Mouse (Mus musculus): ENCODE results near the gene Cldn3. TPM values are rescaled to one million over a fixed set of nuclear protein-coding genes. Genes with fewer than 3 reads are reported as not detected.

Cldn3 gene
- polyA plus RNA-seq, 1 experiment, result 8.7 TPM

GRCm38 (mm10) chr5:135012671-135013441 lies 26.8 kb downstream of the Cldn3 start:
- H3K27ac ChIP-seq (ENCODE audit: control insufficient read depth, insufficient read depth, low read depth, low read length), result no peak overlapping the region
- H3K27me3 ChIP-seq (ENCODE audit: control insufficient read depth, insufficient read depth, low read length), result no peaks in the 10 kb centered on the region
- H3K4me3 ChIP-seq (ENCODE audit: control insufficient read depth, low read depth, low read length), result no peak overlapping the region
- peaks cover 17% of the 10 kb centered on the region for H3K4me1 ChIP-seq (ENCODE audit: control insufficient read depth, insufficient read depth, low read length)
- no peaks in the 10 kb centered on the region for H3K36me3 ChIP-seq (ENCODE audit: control insufficient read depth, insufficient read depth, low read length)
- no peak for TF ChIP-seq POLR2A (IDR thresholded peaks at IDR 0.05; ENCODE audit: control insufficient read depth, low read depth, low read length)
- TF ChIP-seq CTCF (IDR thresholded peaks at IDR 0.05; ENCODE audit: control insufficient read depth, insufficient read depth, insufficient replicate concordance, low read depth, low read length), result peak; percentile 81; the same call in 1 of the 2 replicates

- H3K27me3 ChIP-seq (ENCODE audit: control insufficient read depth, insufficient read depth, low read length), result no peaks in the 10 kb centered on the region
- TF ChIP-seq CTCF (IDR thresholded peaks at IDR 0.05; ENCODE audit: control insufficient read depth, insufficient read depth, insufficient replicate concordance, low read depth, low read length) (peak; percentile 99), POLR2A (IDR thresholded peaks at IDR 0.05; ENCODE audit: control insufficient read depth, low read depth, low read length) (no peak)
- no peaks in the 10 kb centered on the region; the same call in none of the 2 replicates for H3K4me1 ChIP-seq (ENCODE audit: control insufficient read depth, insufficient read depth, low read length)
- no peaks in the 10 kb centered on the region for H3K36me3 ChIP-seq (ENCODE audit: control insufficient read depth, insufficient read depth, low read length)
- H3K4me3 ChIP-seq (ENCODE audit: control insufficient read depth, low read depth, low read length), result no peak overlapping the region
- H3K27ac ChIP-seq (ENCODE audit: control insufficient read depth, insufficient read depth, low read depth, low read length), result no peak overlapping the region
Observed at GRCm38 (mm10) chr5:135015497-135015896, 29.5 kb downstream of the Cldn3 start.

GRCm38 (mm10) chr5:135016224-135016759 lies 30.3 kb downstream of the Cldn3 start:
- Histone ChIP-seq H3K4me1 (ENCODE audit: control insufficient read depth, insufficient read depth, low read length) (no peaks in the 10 kb centered on the region; the same call in none of the 2 replicates), H3K4me3 (ENCODE audit: control insufficient read depth, low read depth, low read length) (no peak overlapping the region), H3K27me3 (ENCODE audit: control insufficient read depth, insufficient read depth, low read length) (no peaks in the 10 kb centered on the region), H3K27ac (ENCODE audit: control insufficient read depth, insufficient read depth, low read depth, low read length) (peak overlapping the region; percentile 48; the same call in 1 of the 2 replicates), H3K36me3 (ENCODE audit: control insufficient read depth, insufficient read depth, low read length) (no peaks in the 10 kb centered on the region)
- no peak for TF ChIP-seq CTCF (IDR thresholded peaks at IDR 0.05; ENCODE audit: control insufficient read depth, insufficient read depth, insufficient replicate concordance, low read depth, low read length)
- no peak for TF ChIP-seq POLR2A (IDR thresholded peaks at IDR 0.05; ENCODE audit: control insufficient read depth, low read depth, low read length)

GRCm38 (mm10) chr5:135021814-135022213 lies 35.8 kb downstream of the Cldn3 start:
- peaks cover 11% of the 10 kb centered on the region for H3K4me1 ChIP-seq (ENCODE audit: control insufficient read depth, insufficient read depth, low read length)
- H3K36me3 ChIP-seq (ENCODE audit: control insufficient read depth, insufficient read depth, low read length), result no peaks in the 10 kb centered on the region
- H3K27me3 ChIP-seq (ENCODE audit: control insufficient read depth, insufficient read depth, low read length), result no peaks in the 10 kb centered on the region; the same call in 1 of the 2 replicates
- H3K4me3 ChIP-seq (ENCODE audit: control insufficient read depth, low read depth, low read length), result no peak overlapping the region
- no peak overlapping the region for H3K27ac ChIP-seq (ENCODE audit: control insufficient read depth, insufficient read depth, low read depth, low read length)
- TF ChIP-seq CTCF (IDR thresholded peaks at IDR 0.05; ENCODE audit: control insufficient read depth, insufficient read depth, insufficient replicate concordance, low read depth, low read length) (no peak), POLR2A (IDR thresholded peaks at IDR 0.05; ENCODE audit: control insufficient read depth, low read depth, low read length) (no peak)

GRCm38 (mm10) chr5:135023344-135024173 lies 37.5 kb downstream of the Cldn3 start, which contains the start of gene Stx1a:
Stx1a (plus strand) TSS chr5:135023482.
- H3K4me3 ChIP-seq (ENCODE audit: control insufficient read depth, low read depth, low read length), result peak within 1 kb of the TSS; percentile 88
- H3K36me3 ChIP-seq (ENCODE audit: control insufficient read depth, insufficient read depth, low read length), result no peaks in the 10 kb centered on the region
- H3K27me3 ChIP-seq (ENCODE audit: control insufficient read depth, insufficient read depth, low read length), result no peaks in the 10 kb centered on the region; the same call in 1 of the 2 replicates
- TF ChIP-seq POLR2A (IDR thresholded peaks at IDR 0.05; ENCODE audit: control insufficient read depth, low read depth, low read length) (peak; percentile 45), CTCF (IDR thresholded peaks at IDR 0.05; ENCODE audit: control insufficient read depth, insufficient read depth, insufficient replicate concordance, low read depth, low read length) (no peak)
- H3K4me1 ChIP-seq (ENCODE audit: control insufficient read depth, insufficient read depth, low read length), result peaks cover 16% of the 10 kb centered on the region
- peak within 1 kb of the TSS; percentile 51 for H3K27ac ChIP-seq (ENCODE audit: control insufficient read depth, insufficient read depth, low read depth, low read length)

- Histone ChIP-seq H3K27ac (ENCODE audit: control insufficient read depth, insufficient read depth, low read depth, low read length) (no peak overlapping the region), H3K27me3 (ENCODE audit: control insufficient read depth, insufficient read depth, low read length) (no peaks in the 10 kb centered on the region; the same call in 1 of the 2 replicates), H3K4me1 (ENCODE audit: control insufficient read depth, insufficient read depth, low read length) (peaks cover 26% of the 10 kb centered on the region), H3K36me3 (ENCODE audit: control insufficient read depth, insufficient read depth, low read length) (no peaks in the 10 kb centered on the region), H3K4me3 (ENCODE audit: control insufficient read depth, low read depth, low read length) (no peak overlapping the region)
- no peak for TF ChIP-seq POLR2A (IDR thresholded peaks at IDR 0.05; ENCODE audit: control insufficient read depth, low read depth, low read length)
- no peak for TF ChIP-seq CTCF (IDR thresholded peaks at IDR 0.05; ENCODE audit: control insufficient read depth, insufficient read depth, insufficient replicate concordance, low read depth, low read length)
Observed at GRCm38 (mm10) chr5:135024665-135025224, 38.7 kb downstream of the Cldn3 start.

Measured in testis, adult 2 months (tissue).